Mouse (Mus musculus) liver, embryonic 16.5 days (tissue): ENCODE measurements at regions not wholly inside any gene's neighbourhood (a gene's known extent, or its start where the extent isn't known, plus 50 kb on each side); places are given as distances from the start of the nearest gene placed in this dataset.

ENCODE experiments used
- ATAC-seq: fragments of 200-750 bp; cut with Nextera tagmentation; 2 replicates; pipeline ENCODE4 v1.8.0; 2017; ENCODE audit warnings: low read depth, mild to moderate bottlenecking, moderate number of reproducible peaks, moderate library complexity
- H3K27ac ChIP-seq: fragments of 300-500 bp; sonication (generic); 2 replicates; pipeline ENCODE4 v1.5.1; 2014; ENCODE audit warnings: mild to moderate bottlenecking, low read length
- H3K27me3 ChIP-seq: fragments of 300-500 bp; sonication (generic); 2 replicates; pipeline ENCODE4 v1.6.1; 2014; ENCODE audit warnings: low read depth, low read length, mixed read lengths; ENCODE audit not compliant: control insufficient read depth, insufficient read depth
- H3K36me3 ChIP-seq: fragments of 300-500 bp; sonication (generic); 2 replicates; pipeline ENCODE4 v1.6.1; 2014; ENCODE audit warnings: mild to moderate bottlenecking; ENCODE audit not compliant: control insufficient read depth, insufficient read depth
- H3K4me1 ChIP-seq: fragments of 300-500 bp; sonication (generic); 2 replicates; pipeline ENCODE4 v1.6.1; 2014; ENCODE audit warnings: low read depth, low read length, mixed read lengths; ENCODE audit not compliant: control insufficient read depth
- H3K4me2 ChIP-seq: fragments of 300-500 bp; sonication (generic); 2 replicates; pipeline ENCODE4 v1.6.1; 2014; ENCODE audit warnings: low read depth, low read length, mixed read lengths
- H3K4me3 ChIP-seq: fragments of 300-500 bp; sonication (generic); 2 replicates; pipeline ENCODE4 v1.5.1; 2014; ENCODE audit warnings: low read depth, mild to moderate bottlenecking, low read length
- H3K9ac ChIP-seq: fragments of 300-500 bp; sonication (generic); 2 replicates; pipeline ENCODE4 v1.6.1; 2014; ENCODE audit warnings: low read depth, low read length
- H3K9me3 ChIP-seq: fragments of 300-500 bp; sonication (generic); replicated peaks from 2 replicates; pipeline ENCODE4 v1.6.1; 2016; ENCODE audit warnings: low read length; ENCODE audit not compliant: control insufficient read depth
- WGBS: fragments of 180-500 bp; shearing (Covaris S2); extraction: QIAGEN DNeasy Blood & Tissue Kit; methylation state at CpG from one replicate; pipeline ENCODE4 v1.1.7; 2014; ENCODE audit not compliant: insufficient replicate concordance; 5-methylcytosine and 5-hydroxymethylcytosine counted together

- no peaks in the 10 kb centered on the region for H3K9me3 ChIP-seq
- 71% methylated on average over 16 of the region's 16 CpGs for WGBS
- H3K9ac ChIP-seq, result no peak overlapping the region
- ATAC-seq, result no peak
- no peak overlapping the region for H3K4me2 ChIP-seq
- no peak overlapping the region for H3K27ac ChIP-seq
- H3K36me3 ChIP-seq, result no peaks in the 10 kb centered on the region
- no peaks in the 10 kb centered on the region for H3K27me3 ChIP-seq
- H3K4me3 ChIP-seq, result no peak overlapping the region
- H3K4me1 ChIP-seq, result no peaks in the 10 kb centered on the region
Observed at GRCm38 (mm10) chr2:50377609-50378413, 81.2 kb upstream of the Mmadhc start.

GRCm38 (mm10) chr2:50373626-50374025 lies 77.0 kb upstream of the Mmadhc start:
- no peak overlapping the region for H3K4me3 ChIP-seq
- H3K36me3 ChIP-seq, result no peaks in the 10 kb centered on the region
- H3K4me2 ChIP-seq, result no peak overlapping the region
- H3K4me1 ChIP-seq, result no peaks in the 10 kb centered on the region
- WGBS, result 61% methylated on average over 2 of the region's 2 CpGs
- H3K27me3 ChIP-seq, result no peaks in the 10 kb centered on the region
- no peak for ATAC-seq
- H3K9me3 ChIP-seq, result no peaks in the 10 kb centered on the region
- H3K9ac ChIP-seq, result no peak overlapping the region
- no peak overlapping the region for H3K27ac ChIP-seq

- Histone ChIP-seq H3K9ac (no peak overlapping the region), H3K4me1 (no peaks in the 10 kb centered on the region), H3K4me3 (no peak overlapping the region), H3K36me3 (no peaks in the 10 kb centered on the region), H3K4me2 (no peak overlapping the region), H3K27me3 (no peaks in the 10 kb centered on the region), H3K9me3 (no peaks in the 10 kb centered on the region), H3K27ac (no peak overlapping the region)
- WGBS, result 66% methylated on average over 7 of the region's 7 CpGs
- no peak for ATAC-seq
Observed at GRCm38 (mm10) chr2:50373006-50373405, 76.4 kb upstream of the Mmadhc start.

GRCm38 (mm10) chr2:50368831-50369230 lies 72.2 kb upstream of the Mmadhc start:
- no peaks in the 10 kb centered on the region for H3K36me3 ChIP-seq
- 66% methylated on average over 4 of the region's 4 CpGs for WGBS
- no peaks in the 10 kb centered on the region for H3K4me1 ChIP-seq
- no peak overlapping the region for H3K9ac ChIP-seq
- H3K27me3 ChIP-seq, result no peaks in the 10 kb centered on the region
- H3K4me2 ChIP-seq, result no peak overlapping the region
- H3K9me3 ChIP-seq, result no peaks in the 10 kb centered on the region
- no peak overlapping the region for H3K27ac ChIP-seq
- no peak for ATAC-seq
- H3K4me3 ChIP-seq, result no peak overlapping the region

- 70% methylated on average over 6 of the region's 6 CpGs for WGBS
- H3K9ac ChIP-seq, result no peak overlapping the region
- no peak overlapping the region for H3K4me3 ChIP-seq
- H3K36me3 ChIP-seq, result no peaks in the 10 kb centered on the region
- no peaks in the 10 kb centered on the region for H3K4me1 ChIP-seq
- H3K27ac ChIP-seq, result no peak overlapping the region
- no peaks in the 10 kb centered on the region for H3K27me3 ChIP-seq
- ATAC-seq, result no peak
- no peak overlapping the region for H3K4me2 ChIP-seq
- H3K9me3 ChIP-seq, result no peaks in the 10 kb centered on the region
Observed at GRCm38 (mm10) chr2:50368351-50368750, 71.8 kb upstream of the Mmadhc start.

- H3K9me3 ChIP-seq, result no peaks in the 10 kb centered on the region
- H3K27ac ChIP-seq, result no peak overlapping the region
- no peak overlapping the region for H3K9ac ChIP-seq
- no peaks in the 10 kb centered on the region for H3K27me3 ChIP-seq
- no peak overlapping the region for H3K4me2 ChIP-seq
- H3K36me3 ChIP-seq, result no peaks in the 10 kb centered on the region
- H3K4me1 ChIP-seq, result no peaks in the 10 kb centered on the region
- ATAC-seq, result no peak
- H3K4me3 ChIP-seq, result no peak overlapping the region
- WGBS, result 72% methylated on average over 6 of the region's 6 CpGs
Observed at GRCm38 (mm10) chr2:50365221-50365620, 68.6 kb upstream of the Mmadhc start.

- Histone ChIP-seq H3K9me3 (no peaks in the 10 kb centered on the region), H3K27ac (no peak overlapping the region), H3K4me1 (no peaks in the 10 kb centered on the region), H3K27me3 (no peaks in the 10 kb centered on the region), H3K9ac (no peak overlapping the region), H3K4me2 (no peak overlapping the region), H3K4me3 (no peak overlapping the region), H3K36me3 (no peaks in the 10 kb centered on the region)
- 47% methylated on average over 2 of the region's 2 CpGs for WGBS
- no peak for ATAC-seq
Observed at GRCm38 (mm10) chr2:50356089-50356488, 59.5 kb upstream of the Mmadhc start.

GRCm38 (mm10) chr2:50347486-50348265 lies 51.1 kb upstream of the Mmadhc start:
- H3K9me3 ChIP-seq, result no peaks in the 10 kb centered on the region
- no peak for ATAC-seq
- H3K27ac ChIP-seq, result no peak overlapping the region
- no peaks in the 10 kb centered on the region for H3K36me3 ChIP-seq
- H3K9ac ChIP-seq, result no peak overlapping the region
- WGBS, result 73% methylated on average over 10 of the region's 10 CpGs
- no peaks in the 10 kb centered on the region for H3K27me3 ChIP-seq
- H3K4me2 ChIP-seq, result no peak overlapping the region
- H3K4me1 ChIP-seq, result no peaks in the 10 kb centered on the region
- no peak overlapping the region for H3K4me3 ChIP-seq
